Mouse (Mus musculus) kidney, embryonic 14.5 days (tissue): Measurements from ENCODE around the gene Srp54a. TPM values are rescaled to one million over a fixed set of nuclear protein-coding genes. Genes with fewer than 3 reads are reported as not detected.
"Not testable (repeated sequence)": the region's sequence is repeated elsewhere in the genome, so short reads cannot be mapped to it uniquely, and the experiment has no call there.

Source experiments
- ATAC-seq: fragments of 200-750 bp; cut with Nextera tagmentation; 2 replicates; pipeline ENCODE4 v1.8.0; 2017; ENCODE audit warnings: moderate number of reproducible peaks, mild to moderate bottlenecking, moderate TSS enrichment, moderate library complexity; ENCODE audit not compliant: low FRiP score, low TSS enrichment
- H3K27ac ChIP-seq: fragments of 300-500 bp; sonication (generic); 2 replicates; pipeline ENCODE4 v1.5.1; 2014; ENCODE audit warnings: low read depth, mild to moderate bottlenecking, low read length, moderate library complexity, mixed read lengths
- H3K27me3 ChIP-seq: fragments of 300-500 bp; sonication (generic); 2 replicates; pipeline ENCODE4 v1.6.1; 2014; ENCODE audit warnings: mild to moderate bottlenecking, low read length; ENCODE audit not compliant: control insufficient read depth, insufficient read depth
- H3K36me3 ChIP-seq: fragments of 300-500 bp; sonication (generic); 2 replicates; pipeline ENCODE4 v1.6.1; 2014; ENCODE audit warnings: low read length, mixed read lengths; ENCODE audit not compliant: control insufficient read depth, insufficient read depth
- H3K4me1 ChIP-seq: fragments of 300-500 bp; sonication (generic); 2 replicates; pipeline ENCODE4 v1.6.1; 2014; ENCODE audit warnings: low read length, mixed read lengths; ENCODE audit not compliant: control insufficient read depth, insufficient read depth
- H3K4me2 ChIP-seq: fragments of 300-500 bp; sonication (generic); replicated peaks from 2 replicates; pipeline ENCODE4 v1.6.1; 2014; ENCODE audit warnings: low read depth, mild to moderate bottlenecking, low read length
- H3K4me3 ChIP-seq: fragments of 300-500 bp; sonication (generic); 2 replicates; pipeline ENCODE4 v1.5.1; 2014; ENCODE audit warnings: mild to moderate bottlenecking, low read length
- H3K9ac ChIP-seq: fragments of 300-500 bp; sonication (generic); 2 replicates; pipeline ENCODE4 v1.6.1; 2014; ENCODE audit warnings: low read depth, mild to moderate bottlenecking, low read length, moderate library complexity
- H3K9me3 ChIP-seq: fragments of 300-500 bp; sonication (generic); 2 replicates; pipeline ENCODE4 v1.6.1; 2016; ENCODE audit warnings: low read length; ENCODE audit not compliant: control insufficient read depth
- WGBS: fragments of 180-500 bp; shearing (Covaris S2); extraction: QIAGEN DNeasy Blood & Tissue Kit; methylation state at CpG from one replicate; pipeline ENCODE4 v1.1.7; 2014; 5-methylcytosine and 5-hydroxymethylcytosine counted together
- polyA plus RNA-seq: library from polyadenylated mRNA; unstranded; fragments of >200 nt; fragmentation: Nextera tagmentation; extraction: Ambion mirVana; gene quantifications from 2 replicates; pipeline ENCODE4 v1.2.1, GENCODE M21; 2014

The Srp54a gene
- polyA plus RNA-seq, 1 experiment from 2014 or later = 167 TPM

DNA sequence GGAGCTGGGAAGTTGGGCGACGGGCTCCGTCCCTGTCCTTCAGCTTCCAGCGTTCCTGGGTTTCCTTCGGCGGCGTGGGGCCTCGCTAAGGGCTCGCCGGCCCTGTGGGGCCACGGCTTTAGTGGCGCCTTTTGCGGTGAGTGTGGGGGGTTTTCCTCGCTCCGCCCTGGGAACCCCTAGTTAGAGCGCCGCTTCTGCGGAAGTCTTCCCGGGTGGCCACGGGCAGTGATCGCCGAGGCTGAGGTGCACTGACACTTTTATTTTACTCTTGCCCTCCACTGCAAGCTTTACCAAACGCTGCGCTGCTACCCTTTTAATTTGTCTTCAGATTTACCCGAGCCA is 510 bp downstream of the Srp54a start:
- not testable (repeated sequence) for H3K4me1 ChIP-seq, H3K27me3 ChIP-seq, H3K9me3 ChIP-seq, H3K36me3 ChIP-seq
- H3K4me2 ChIP-seq = peak overlapping the region; percentile 37
- peak overlapping the region; percentile 61 for H3K4me3 ChIP-seq
- peak overlapping the region; percentile 69; the same call in 1 of the 2 replicates for H3K27ac ChIP-seq
- under 1% methylated on average over 25 of the region's 25 CpGs for WGBS
- peak; percentile 54; the same call in 1 of the 2 replicates for ATAC-seq
- H3K9ac ChIP-seq = peak overlapping the region; percentile 70

DNA sequence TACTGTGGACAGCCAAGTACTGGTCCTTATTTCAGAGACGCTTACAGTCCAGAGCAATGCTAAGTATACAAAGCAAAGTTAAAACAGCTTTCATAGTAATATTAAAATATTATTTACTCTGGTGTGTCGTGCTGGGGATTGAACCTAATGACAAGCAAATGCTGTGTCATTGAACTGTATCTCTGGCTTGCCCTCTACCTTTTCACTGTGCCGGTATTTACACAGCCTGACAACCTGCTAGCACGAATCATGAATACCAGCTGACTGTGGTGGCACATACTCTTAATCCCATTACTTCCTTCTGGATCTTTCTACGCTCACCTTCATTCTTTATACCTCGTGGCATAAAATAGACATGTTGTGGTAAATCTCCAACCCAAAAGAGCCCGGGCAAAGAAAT is 12.1 kb downstream of the Srp54a start:
- H3K27ac ChIP-seq, H3K9me3 ChIP-seq, ATAC-seq, H3K4me2 ChIP-seq, H3K4me3 ChIP-seq, H3K27me3 ChIP-seq, H3K9ac ChIP-seq, H3K4me1 ChIP-seq, H3K36me3 ChIP-seq: not testable (repeated sequence)
- WGBS = 83% methylated on average over 1 of the region's 7 CpGs

DNA sequence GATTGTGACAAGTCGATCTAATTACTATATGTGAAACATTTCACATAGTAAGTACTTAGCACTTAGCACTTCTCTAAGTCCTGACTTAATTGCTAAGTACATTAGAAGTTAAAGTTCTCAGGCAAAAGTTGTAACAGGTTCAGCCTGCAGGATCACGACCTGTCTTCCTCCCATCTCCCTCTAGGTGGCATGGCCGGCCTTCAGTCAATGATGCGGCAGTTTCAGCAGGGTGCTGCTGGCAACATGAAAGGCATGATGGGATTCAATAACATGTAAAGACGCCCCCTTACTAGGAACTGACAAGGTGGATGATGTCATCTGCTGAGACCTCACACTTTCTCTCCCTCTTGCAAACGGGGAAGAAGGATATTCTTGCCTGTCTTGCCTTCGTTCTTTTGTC is 32.6 kb downstream of the Srp54a start:
- not testable (repeated sequence) for H3K36me3 ChIP-seq, ATAC-seq, H3K4me1 ChIP-seq, H3K4me3 ChIP-seq, H3K4me2 ChIP-seq, H3K9me3 ChIP-seq, H3K27me3 ChIP-seq, H3K27ac ChIP-seq, H3K9ac ChIP-seq
- no CpG with 5 or more reads among the region's 7 CpGs for WGBS

DNA sequence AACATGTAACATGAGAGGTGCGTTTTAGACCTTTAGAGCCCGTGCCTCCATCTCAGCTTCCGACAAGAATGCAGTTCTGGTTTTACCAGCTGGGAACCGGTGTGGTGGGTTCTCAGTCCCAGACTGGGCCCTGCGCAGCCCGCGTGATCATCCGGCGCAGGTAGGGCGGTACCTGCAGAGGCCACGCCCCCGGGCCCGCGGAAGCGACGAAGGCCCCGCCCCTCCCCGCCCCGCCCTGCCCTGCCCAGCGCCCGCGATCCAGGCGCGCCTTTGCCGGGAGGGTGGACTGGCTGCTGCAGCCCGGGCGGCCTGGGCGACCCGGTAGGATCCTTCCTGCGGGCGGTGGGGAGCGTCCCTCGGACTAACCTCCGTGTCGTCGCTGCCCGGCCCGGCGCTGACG is 44.2 kb downstream of the Srp54a start, which contains the start of gene Fam177a:
Fam177a (plus strand) TSS at position 228 of the 400 bp plus-strand sequence.
- not testable (repeated sequence) for H3K4me2 ChIP-seq, H3K9me3 ChIP-seq, H3K27me3 ChIP-seq, H3K9ac ChIP-seq, H3K4me1 ChIP-seq, H3K4me3 ChIP-seq, H3K36me3 ChIP-seq, H3K27ac ChIP-seq
- ATAC-seq = peak; percentile 96
- WGBS = no CpG with 5 or more reads among the region's 40 CpGs

DNA sequence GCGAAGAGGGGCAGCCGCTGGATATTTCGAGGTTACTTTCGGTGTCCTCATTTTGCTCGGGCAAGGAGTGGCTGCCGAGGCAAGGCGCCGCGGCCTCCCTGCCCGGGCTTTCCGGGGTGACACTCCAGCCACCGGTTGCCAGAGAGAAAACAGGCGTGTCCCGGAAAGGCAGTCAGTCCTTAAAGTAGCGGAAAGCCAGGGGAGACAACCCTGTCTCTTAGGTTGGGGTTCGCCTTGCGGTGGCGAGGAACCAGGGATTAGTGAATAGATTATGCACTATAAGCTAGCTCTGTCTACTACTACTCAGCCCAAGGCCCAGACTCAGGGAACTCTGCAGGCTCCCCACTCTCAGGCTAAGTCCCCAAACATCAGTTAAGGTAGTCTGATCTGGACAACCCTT is 44.7 kb downstream of the Srp54a start:
- no CpG with 5 or more reads among the region's 18 CpGs for WGBS
- not testable (repeated sequence) for H3K4me1 ChIP-seq, H3K27me3 ChIP-seq, H3K4me2 ChIP-seq, H3K36me3 ChIP-seq, H3K9ac ChIP-seq, H3K27ac ChIP-seq, H3K4me3 ChIP-seq, H3K9me3 ChIP-seq
- ATAC-seq = peak; percentile 43; the same call in 1 of the 2 replicates

DNA sequence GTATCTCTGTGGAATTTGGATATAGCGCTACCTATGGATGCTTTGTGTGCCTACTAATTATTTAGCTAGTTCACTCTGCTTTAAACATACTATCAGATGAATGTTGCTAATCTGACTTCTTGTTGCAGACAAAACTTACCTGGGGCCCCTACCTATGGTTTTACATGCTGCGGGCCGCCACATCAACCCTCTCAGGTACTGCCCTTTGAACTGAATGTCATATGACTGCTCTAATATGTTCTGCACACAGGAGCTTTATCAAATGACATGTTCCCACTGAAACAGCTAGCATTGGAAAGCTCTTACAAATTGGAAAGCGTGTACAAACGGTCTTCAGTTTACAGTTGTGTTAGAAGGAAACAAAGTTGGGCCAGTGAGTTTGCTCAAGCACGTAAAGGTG is 55.5 kb downstream of the Srp54a start:
- H3K36me3 ChIP-seq, H3K9ac ChIP-seq, H3K4me2 ChIP-seq, H3K9me3 ChIP-seq, H3K4me1 ChIP-seq, H3K27me3 ChIP-seq, H3K27ac ChIP-seq, ATAC-seq, H3K4me3 ChIP-seq: not testable (repeated sequence)
- WGBS = no CpG with 5 or more reads among the region's 6 CpGs

DNA sequence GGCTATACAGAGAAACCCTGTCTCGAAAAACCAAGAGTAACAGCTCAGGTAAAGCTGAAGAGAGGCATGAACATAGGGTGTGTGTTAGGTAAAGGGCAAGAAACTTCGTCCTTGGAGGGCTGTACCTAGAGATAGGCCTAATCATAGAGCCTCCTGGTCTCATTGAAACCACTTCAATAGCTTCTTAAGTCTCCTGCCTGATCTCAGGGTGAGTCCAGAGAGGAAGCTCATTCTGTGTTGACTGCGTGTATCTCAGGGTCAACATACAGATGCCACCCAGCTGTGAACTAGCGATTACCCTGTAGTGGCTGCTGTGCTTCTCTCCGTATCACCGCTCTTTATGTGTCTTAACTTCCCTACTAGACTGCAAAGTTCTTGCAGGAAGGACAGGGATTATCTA is 57.8 kb downstream of the Srp54a start:
- not testable (repeated sequence) for H3K9me3 ChIP-seq, H3K4me1 ChIP-seq, H3K9ac ChIP-seq, H3K4me2 ChIP-seq, H3K4me3 ChIP-seq, H3K27ac ChIP-seq, H3K27me3 ChIP-seq, H3K36me3 ChIP-seq, ATAC-seq
- no CpG with 5 or more reads among the region's 6 CpGs for WGBS

DNA sequence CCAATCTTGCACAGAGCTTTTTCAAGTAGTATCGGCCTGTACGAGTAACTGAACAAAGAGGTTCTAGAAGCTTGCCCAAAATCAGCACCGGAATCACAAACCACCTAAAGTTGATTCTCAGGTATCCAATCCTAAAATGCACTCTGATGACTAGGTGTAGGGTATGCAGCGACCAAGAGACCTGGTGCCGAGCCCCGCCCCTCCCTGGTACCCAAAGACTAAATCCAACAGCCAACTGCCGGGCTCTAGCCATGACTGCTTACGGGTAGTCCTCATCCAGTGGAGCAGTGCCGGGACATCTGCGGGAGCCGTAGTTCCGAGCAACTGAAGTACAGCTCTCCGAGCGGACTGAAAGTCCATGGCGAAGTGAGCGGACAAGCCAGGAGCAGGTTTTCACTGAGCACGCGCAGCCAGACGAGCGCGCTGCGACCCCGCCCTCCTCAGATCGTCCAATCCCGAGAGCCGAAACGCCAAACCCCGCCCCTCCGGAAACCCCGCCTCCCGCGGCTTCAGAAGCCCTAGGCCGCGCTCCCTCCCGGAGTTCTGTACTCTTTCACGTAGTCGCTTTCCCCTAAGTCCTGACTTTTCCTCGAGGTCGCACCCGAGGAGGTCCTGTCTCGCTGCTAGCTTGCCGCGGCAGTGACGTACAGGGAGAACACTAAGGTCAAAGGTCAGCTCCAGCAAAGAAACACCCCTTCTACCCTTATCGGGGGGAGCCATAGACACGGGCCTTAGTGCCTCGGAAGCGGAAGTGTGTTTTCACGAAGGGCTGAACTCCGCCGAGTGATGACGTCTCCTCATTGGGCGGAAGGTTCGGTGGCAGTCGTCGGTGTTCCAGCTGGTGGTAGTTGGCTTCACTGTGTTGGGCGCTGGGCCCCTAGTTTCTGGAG is 74.7 kb downstream of the Srp54a start, which contains the start of gene Srp54b:
Srp54b (plus strand) TSS at position 546 of the 890 bp plus-strand sequence.
- H3K9me3 ChIP-seq, H3K36me3 ChIP-seq, H3K27me3 ChIP-seq, H3K4me2 ChIP-seq, H3K27ac ChIP-seq, H3K9ac ChIP-seq, H3K4me3 ChIP-seq, H3K4me1 ChIP-seq: not testable (repeated sequence)
- peak; percentile 98 for ATAC-seq
- no CpG with 5 or more reads among the region's 57 CpGs for WGBS

DNA sequence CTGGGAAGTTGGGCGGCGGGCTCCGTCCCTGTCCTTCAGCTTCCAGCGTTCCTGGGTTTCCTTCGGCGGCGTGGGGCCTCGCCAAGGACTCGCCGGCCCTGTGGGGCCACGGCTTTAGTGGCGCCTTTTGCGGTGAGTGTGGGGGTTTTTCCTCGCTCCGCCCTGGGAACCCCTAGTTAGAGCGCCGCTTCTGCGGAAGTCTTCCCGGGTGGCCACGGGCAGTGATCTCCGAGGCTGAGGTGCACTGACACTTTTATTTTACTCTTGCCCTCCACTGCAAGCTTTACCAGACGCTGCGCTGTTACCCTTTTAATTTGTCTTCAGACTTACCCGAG is 75.4 kb downstream of the Srp54a start:
- H3K4me3 ChIP-seq, H3K4me2 ChIP-seq, ATAC-seq, H3K36me3 ChIP-seq, H3K4me1 ChIP-seq, H3K9me3 ChIP-seq, H3K27me3 ChIP-seq, H3K27ac ChIP-seq, H3K9ac ChIP-seq: not testable (repeated sequence)
- 0% methylated on average over 11 of the region's 24 CpGs for WGBS
